Mouse (Mus musculus): ENCODE data around the gene Icam5. TPM values are rescaled to one million over a fixed set of nuclear protein-coding genes. Genes with fewer than 3 reads are reported as not detected.
A peak's percentile ranks its signal among the peaks of the same experiment; 100 is the strongest.

The Icam5 gene
- polyA plus RNA-seq, 1 experiment: not detected

DNA sequence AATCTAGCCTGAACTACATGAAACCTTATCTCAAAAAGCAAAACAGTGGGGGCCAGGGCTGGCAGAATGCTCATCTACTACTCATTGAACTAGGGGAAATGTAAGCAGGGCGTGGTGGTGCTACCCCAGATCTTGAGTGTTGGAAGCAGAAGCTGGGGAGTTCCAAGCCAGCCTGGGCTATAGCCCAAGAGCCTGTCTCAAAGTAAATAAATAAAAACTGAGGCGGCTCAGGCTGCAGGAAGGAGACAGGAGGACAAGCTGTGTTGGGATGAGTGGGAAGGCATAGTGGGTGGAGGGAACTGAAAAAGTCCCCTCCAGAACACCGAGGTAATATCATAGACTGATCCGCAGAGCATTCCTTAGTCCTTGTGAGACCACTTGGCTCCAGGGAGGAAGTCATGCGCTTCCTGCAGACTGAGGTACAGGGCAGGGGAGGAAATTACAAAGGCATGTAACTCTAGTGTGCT, 20.0 kb upstream of the Icam5 start:
- no peak overlapping the region for H3K27ac ChIP-seq (ENCODE audit: insufficient read depth, low read depth, low read length)
- no peak overlapping the region for H3K4me3 ChIP-seq (ENCODE audit: insufficient read depth, low read depth, low read length)
- H3K4me1 ChIP-seq (ENCODE audit: control insufficient read depth, insufficient read depth, low read length): peaks cover 14% of the 10 kb centered on the region
- WGBS: 54% methylated on average over 5 of the region's 5 CpGs
- TF ChIP-seq POLR2A (IDR thresholded peaks at IDR 0.05; ENCODE audit: insufficient read depth, low read depth, low read length): no peak
- TF ChIP-seq CTCF (IDR thresholded peaks at IDR 0.05; ENCODE audit: insufficient read depth, low read depth, low read length): no peak

DNA sequence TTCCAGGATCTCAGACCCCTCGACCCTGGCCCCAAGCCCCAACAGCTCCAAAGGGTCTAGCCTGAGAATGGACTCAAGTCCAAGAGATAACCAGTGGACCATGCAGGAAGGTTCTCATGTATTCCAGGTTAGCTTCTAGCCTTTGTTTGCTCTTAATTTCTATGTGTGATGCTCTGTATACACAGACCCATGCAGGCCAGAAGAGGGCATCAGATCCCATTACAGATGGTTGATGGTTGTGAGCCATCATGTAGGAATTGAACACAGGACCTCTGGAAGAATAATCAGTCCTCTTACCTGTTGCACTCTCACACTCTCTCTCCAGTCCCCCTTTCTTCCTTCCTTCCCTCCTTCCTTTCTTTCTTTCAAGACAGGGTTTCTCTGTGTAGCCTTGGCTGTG, 19.5 kb upstream of the Icam5 start:
- Histone ChIP-seq H3K4me3 (ENCODE audit: insufficient read depth, low read depth, low read length) (no peak overlapping the region), H3K27ac (ENCODE audit: insufficient read depth, low read depth, low read length) (no peak overlapping the region), H3K4me1 (ENCODE audit: control insufficient read depth, insufficient read depth, low read length) (peaks cover 14% of the 10 kb centered on the region)
- WGBS: 56% methylated on average over 1 of the region's 1 CpGs
- TF ChIP-seq CTCF (IDR thresholded peaks at IDR 0.05; ENCODE audit: insufficient read depth, low read depth, low read length) (no peak), POLR2A (IDR thresholded peaks at IDR 0.05; ENCODE audit: insufficient read depth, low read depth, low read length) (no peak)

DNA sequence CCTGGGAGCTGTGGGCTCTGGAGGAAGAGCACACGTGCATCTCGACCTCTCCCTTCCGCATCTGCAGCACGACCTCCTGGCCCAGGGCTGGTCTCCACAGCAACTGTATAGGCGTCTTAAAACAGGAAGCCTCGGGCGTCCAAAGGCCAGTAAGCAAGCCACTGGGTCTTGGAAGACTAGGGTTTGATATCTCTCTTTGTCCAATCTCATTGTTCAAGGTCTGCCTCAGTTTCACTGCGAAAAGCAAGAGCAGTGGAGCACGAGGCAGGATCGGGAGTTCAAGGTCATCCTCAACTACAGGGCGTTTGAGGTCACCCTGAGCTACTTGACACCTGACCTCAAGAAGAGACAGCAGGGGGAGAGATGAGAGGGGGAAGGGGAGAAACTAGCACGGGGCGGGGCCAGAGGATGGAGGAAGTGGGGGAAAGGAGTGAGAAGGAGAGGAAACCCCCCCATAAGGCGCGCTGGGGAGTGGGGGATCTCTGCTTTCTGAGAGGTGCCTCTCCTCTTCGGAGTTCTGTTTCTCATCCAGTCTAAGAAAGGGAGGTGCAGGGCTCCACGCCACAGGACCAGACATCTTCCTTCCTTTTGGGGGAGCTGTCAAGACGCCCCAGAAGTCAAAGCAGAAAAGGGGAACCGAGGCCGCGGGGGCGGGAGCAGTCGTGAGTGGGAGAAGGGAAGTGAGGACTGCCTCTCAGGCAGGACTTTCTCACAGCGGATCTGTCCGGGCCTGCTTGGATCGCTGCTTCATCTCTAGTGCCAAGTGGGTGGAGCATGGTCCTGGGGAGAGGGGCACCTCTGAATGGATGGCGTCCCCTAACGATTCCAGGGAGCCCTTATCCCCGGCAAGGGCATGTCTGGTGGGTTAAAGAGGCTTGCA, 16.9 kb upstream of the Icam5 start:
- H3K4me3 ChIP-seq (ENCODE audit: insufficient read depth, low read depth, low read length): peak overlapping the region; percentile 20
- TF ChIP-seq POLR2A (IDR thresholded peaks at IDR 0.05; ENCODE audit: insufficient read depth, low read depth, low read length): no peak
- TF ChIP-seq CTCF (IDR thresholded peaks at IDR 0.05; ENCODE audit: insufficient read depth, low read depth, low read length): no peak
- H3K4me1 ChIP-seq (ENCODE audit: control insufficient read depth, insufficient read depth, low read length): peaks cover 14% of the 10 kb centered on the region
- H3K27ac ChIP-seq (ENCODE audit: insufficient read depth, low read depth, low read length): no peak overlapping the region
- 12% methylated on average over 29 of the region's 29 CpGs for WGBS

DNA sequence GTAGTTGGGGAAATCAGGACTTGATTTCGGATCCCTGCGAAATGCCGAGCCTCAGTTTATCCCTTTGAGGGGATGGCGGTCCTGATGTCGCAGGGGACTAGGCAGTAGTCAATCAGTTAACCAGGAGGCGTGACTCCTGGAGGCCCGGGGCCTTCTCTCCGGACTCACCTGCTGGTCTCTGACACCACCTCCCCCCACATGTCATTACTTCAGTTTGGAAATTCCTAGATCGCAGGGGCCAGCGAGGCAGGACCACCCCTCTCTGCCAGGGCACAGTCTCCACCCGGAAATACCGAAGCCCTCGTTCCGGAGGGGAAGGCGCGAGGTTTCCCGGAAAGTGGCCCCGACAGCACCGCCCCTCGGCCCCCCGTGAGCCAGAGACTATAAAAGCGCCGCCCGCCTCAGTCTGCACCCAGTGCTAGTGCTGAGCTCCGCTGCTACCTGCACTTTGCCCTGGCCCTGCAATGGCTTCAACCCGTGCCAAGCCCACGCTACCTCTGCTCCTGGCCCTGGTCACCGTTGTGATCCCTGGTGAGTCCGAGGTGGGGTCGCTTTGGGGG, 16.2 kb upstream of the Icam5 start, which contains the start of gene Icam1:
Gene Icam1, plus strand, starts transcription at position 415 of the 560 bp plus-strand sequence.
- Histone ChIP-seq H3K27ac (ENCODE audit: insufficient read depth, low read depth, low read length) (no peak within 1 kb of the TSS), H3K4me1 (ENCODE audit: control insufficient read depth, insufficient read depth, low read length) (peaks cover 14% of the 10 kb centered on the region), H3K4me3 (ENCODE audit: insufficient read depth, low read depth, low read length) (peak within 1 kb of the TSS; percentile 20)
- no peak for TF ChIP-seq POLR2A (IDR thresholded peaks at IDR 0.05; ENCODE audit: insufficient read depth, low read depth, low read length)
- no peak for TF ChIP-seq CTCF (IDR thresholded peaks at IDR 0.05; ENCODE audit: insufficient read depth, low read depth, low read length)
- WGBS: 3% methylated on average over 30 of the region's 30 CpGs

DNA sequence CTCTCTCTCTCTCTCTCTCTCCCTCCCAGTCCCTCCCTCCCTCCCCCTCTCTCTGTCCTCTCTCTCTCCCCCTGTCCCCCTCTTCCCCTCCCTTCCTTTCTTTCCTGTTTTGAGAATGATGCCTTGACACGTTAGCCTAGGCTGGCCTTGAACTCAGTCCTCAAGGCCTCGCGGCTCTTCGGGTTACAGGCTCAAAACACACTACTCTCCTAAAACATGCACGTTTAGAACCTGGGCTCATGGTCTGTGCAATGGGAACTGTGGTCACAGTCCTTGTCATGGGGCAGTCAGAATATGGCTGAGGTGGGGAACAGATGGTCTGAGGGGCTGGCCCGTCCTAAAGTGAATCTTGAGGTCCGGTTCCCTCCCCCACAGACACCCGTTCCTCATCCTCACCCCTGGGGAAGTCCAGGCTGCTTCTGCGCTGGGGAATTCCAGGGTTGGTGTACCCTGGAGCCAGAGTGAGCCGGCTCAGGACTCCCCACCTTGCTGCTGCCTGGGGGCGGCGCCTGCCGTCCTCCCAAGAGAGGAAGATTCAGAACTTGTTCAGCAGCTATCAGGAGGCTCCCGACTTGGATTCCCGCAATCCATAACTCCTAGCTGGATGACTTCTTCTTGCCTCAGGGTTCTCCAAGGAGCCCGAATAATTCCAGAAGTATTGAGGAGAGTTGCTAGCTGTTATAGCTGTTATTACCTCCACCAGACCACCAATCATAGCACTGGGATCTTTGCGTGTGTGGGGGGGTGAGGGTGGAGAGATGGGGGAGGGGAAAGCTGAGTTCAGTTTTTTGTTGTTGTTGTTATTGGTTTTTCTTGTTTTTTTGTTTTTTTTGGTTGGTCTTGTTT, 15.3 kb upstream of the Icam5 start:
- WGBS: 9% methylated on average over 17 of the region's 17 CpGs
- no peak for TF ChIP-seq POLR2A (IDR thresholded peaks at IDR 0.05; ENCODE audit: insufficient read depth, low read depth, low read length)
- no peak for TF ChIP-seq CTCF (IDR thresholded peaks at IDR 0.05; ENCODE audit: insufficient read depth, low read depth, low read length)
- no peak overlapping the region for H3K4me3 ChIP-seq (ENCODE audit: insufficient read depth, low read depth, low read length)
- H3K4me1 ChIP-seq (ENCODE audit: control insufficient read depth, insufficient read depth, low read length): peaks cover 14% of the 10 kb centered on the region
- H3K27ac ChIP-seq (ENCODE audit: insufficient read depth, low read depth, low read length): no peak overlapping the region

DNA sequence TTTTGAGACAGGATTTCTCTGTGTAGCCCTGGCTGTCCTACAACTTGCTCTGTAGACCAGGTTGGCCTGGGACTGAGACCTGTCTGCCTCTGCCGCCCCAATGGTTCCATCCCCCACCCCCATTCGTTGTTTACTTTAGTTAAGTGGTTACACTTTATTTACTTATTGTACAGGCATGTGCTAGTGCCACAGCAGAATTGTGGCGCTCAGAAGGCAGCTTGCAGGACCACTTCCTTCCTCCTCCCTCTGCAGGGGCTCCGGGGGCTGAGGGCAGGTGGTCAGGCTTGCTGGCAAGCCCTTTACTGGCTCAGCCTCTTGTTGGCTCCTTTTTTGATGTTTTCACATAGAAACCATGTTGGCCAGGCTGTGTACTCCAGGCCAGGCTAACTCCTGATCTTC, 14.7 kb upstream of the Icam5 start:
- peaks cover 14% of the 10 kb centered on the region for H3K4me1 ChIP-seq (ENCODE audit: control insufficient read depth, insufficient read depth, low read length)
- H3K27ac ChIP-seq (ENCODE audit: insufficient read depth, low read depth, low read length): no peak overlapping the region
- H3K4me3 ChIP-seq (ENCODE audit: insufficient read depth, low read depth, low read length): no peak overlapping the region
- WGBS: 39% methylated on average over 4 of the region's 4 CpGs
- no peak for TF ChIP-seq CTCF (IDR thresholded peaks at IDR 0.05; ENCODE audit: insufficient read depth, low read depth, low read length)

DNA sequence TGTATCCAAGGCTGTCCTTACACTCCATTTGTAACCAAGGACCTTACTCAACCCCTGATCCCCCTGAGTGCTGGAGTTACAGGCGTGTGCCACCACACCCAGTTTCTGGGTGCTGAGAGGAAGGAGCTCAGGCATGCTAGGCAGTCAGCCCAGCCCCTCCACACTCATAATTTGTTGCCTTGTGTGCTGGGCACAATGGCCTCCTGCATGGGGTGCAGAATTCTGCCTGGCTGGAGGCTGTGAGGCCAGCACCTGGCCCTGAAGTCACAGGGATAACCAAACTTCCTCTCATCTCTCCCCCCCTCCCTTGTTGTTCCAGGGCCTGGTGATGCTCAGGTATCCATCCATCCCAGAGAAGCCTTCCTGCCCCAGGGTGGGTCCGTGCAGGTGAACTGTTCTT, 13.3 kb upstream of the Icam5 start:
- TF ChIP-seq POLR2A (IDR thresholded peaks at IDR 0.05; ENCODE audit: insufficient read depth, low read depth, low read length): no peak
- no peak for TF ChIP-seq CTCF (IDR thresholded peaks at IDR 0.05; ENCODE audit: insufficient read depth, low read depth, low read length)
- H3K27ac ChIP-seq (ENCODE audit: insufficient read depth, low read depth, low read length): no peak overlapping the region
- no peak overlapping the region for H3K4me3 ChIP-seq (ENCODE audit: insufficient read depth, low read depth, low read length)
- WGBS: 76% methylated on average over 2 of the region's 2 CpGs
- peaks cover 14% of the 10 kb centered on the region for H3K4me1 ChIP-seq (ENCODE audit: control insufficient read depth, insufficient read depth, low read length)

DNA sequence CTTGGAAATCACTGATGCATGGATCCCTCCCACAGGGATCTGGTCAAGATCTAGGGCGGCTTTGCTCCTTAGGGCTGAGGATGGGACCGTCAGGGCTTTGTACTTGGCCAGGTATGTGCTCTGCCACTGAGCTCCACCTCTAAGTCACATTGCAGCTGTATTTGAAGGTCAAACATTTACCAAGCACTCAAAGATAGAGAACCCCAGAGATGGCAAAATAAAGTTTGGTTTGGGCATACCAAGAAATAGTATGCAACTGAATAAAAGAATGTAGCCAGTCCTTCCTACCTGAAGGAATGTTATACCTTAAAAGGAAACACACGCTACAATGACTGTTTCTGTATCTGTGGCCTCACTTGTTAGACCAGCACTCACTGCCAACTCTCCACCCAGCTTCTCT, 10.5 kb upstream of the Icam5 start:
- TF ChIP-seq POLR2A (IDR thresholded peaks at IDR 0.05; ENCODE audit: insufficient read depth, low read depth, low read length): no peak
- no peak for TF ChIP-seq CTCF (IDR thresholded peaks at IDR 0.05; ENCODE audit: insufficient read depth, low read depth, low read length)
- WGBS: 87% methylated on average over 3 of the region's 3 CpGs
- H3K4me1 ChIP-seq (ENCODE audit: control insufficient read depth, insufficient read depth, low read length): no peaks in the 10 kb centered on the region
- H3K27ac ChIP-seq (ENCODE audit: insufficient read depth, low read depth, low read length): no peak overlapping the region
- no peak overlapping the region for H3K4me3 ChIP-seq (ENCODE audit: insufficient read depth, low read depth, low read length)

All from olfactory bulb, adult 2 months (tissue).